Comparison of ENCODE assay signal across 8 mouse cellular contexts in genomic region chr15:103352856-103353255, GRCm38 (mm10). TPM values are rescaled to one million over a fixed set of nuclear protein-coding genes. Genes with fewer than 3 reads are reported as not detected.
DNase-seq lines count a peak whose midpoint lies in the region; ATAC-seq and TF ChIP-seq lines count a peak whose summit lies in the region.

No protein-coding gene starts in this region.

- no peak overlapping the region for H3K9ac ChIP-seq in midbrain, embryonic 11.5 days (ENCODE audit: low read length)
- no peak overlapping the region for H3K9ac ChIP-seq in stomach, postnatal 0 days (ENCODE audit: low read length)

- H3K27ac ChIP-seq in midbrain, embryonic 11.5 days (ENCODE audit: low read depth, low read length), result no peak overlapping the region
- H3K27ac ChIP-seq in stomach, postnatal 0 days (replicated peaks), result no peak overlapping the region

- DNase-seq in adrenal gland, adult (ENCODE audit: inconsistent age in 2 of 2, low spot score in 1 of 2), result peak; percentile 55 to 78
- DNase-seq in adrenal gland, postnatal 4 days (ENCODE audit: low spot score in 2 of 2), result no peak
- peak; percentile 45 for DNase-seq in ovary, postnatal 36 days (ENCODE audit: low spot score)
- DNase-seq in ovary, postnatal 14 days (ENCODE audit: low spot score), result no peak
- peak; percentile 57 for DNase-seq in embryo, embryonic 9.5 days (ENCODE audit: extremely low spot score)
- peak; percentile 70 for DNase-seq in induced T-regulatory cell, adult 2 months (ENCODE audit: low read depth)
- peak; percentile 93 for DNase-seq in midbrain, embryonic 11.5 days (ENCODE audit: low spot score, missing footprints)
- DNase-seq in stomach, postnatal 0 days (ENCODE audit: low spot score), result peak; percentile 63

- TF ChIP-seq EP300 in stomach, postnatal 0 days (optimal IDR thresholded peaks at IDR 0.05), result no peak

- H3K36me3 ChIP-seq in midbrain, embryonic 11.5 days (ENCODE audit: control insufficient read depth, insufficient read depth, low read length), result no peaks in the 10 kb centered on the region
- H3K36me3 ChIP-seq in stomach, postnatal 0 days (ENCODE audit: control insufficient read depth, insufficient read depth, low read length), result peaks cover 36% of the 10 kb centered on the region

- H3K4me3 ChIP-seq in midbrain, embryonic 11.5 days (ENCODE audit: low read depth, low read length), result no peak overlapping the region
- H3K4me3 ChIP-seq in stomach, postnatal 0 days (ENCODE audit: low read depth, low read length), result no peak overlapping the region

- H3K9me3 ChIP-seq in midbrain, embryonic 11.5 days (ENCODE audit: control insufficient read depth, low read length), result no peaks in the 10 kb centered on the region
- H3K9me3 ChIP-seq in stomach, postnatal 0 days (ENCODE audit: control insufficient read depth, low read length), result no peaks in the 10 kb centered on the region

- H3K4me1 ChIP-seq in midbrain, embryonic 11.5 days (ENCODE audit: control insufficient read depth, insufficient read depth, low read length), result no peaks in the 10 kb centered on the region
- no peaks in the 10 kb centered on the region for H3K4me1 ChIP-seq in stomach, postnatal 0 days (replicated peaks; ENCODE audit: control insufficient read depth, insufficient read depth)

- WGBS in midbrain, embryonic 11.5 days, result 56% methylated on average over 4 of the region's 4 CpGs
- 35% methylated on average over 4 of the region's 4 CpGs for WGBS in stomach, postnatal 0 days

- no peak overlapping the region for H3K4me2 ChIP-seq in midbrain, embryonic 11.5 days
- H3K4me2 ChIP-seq in stomach, postnatal 0 days (replicated peaks; ENCODE audit: low read depth), result no peak overlapping the region

- no peaks in the 10 kb centered on the region for H3K27me3 ChIP-seq in midbrain, embryonic 11.5 days (ENCODE audit: control insufficient read depth, insufficient read depth, low read length)
- H3K27me3 ChIP-seq in stomach, postnatal 0 days (ENCODE audit: control insufficient read depth, insufficient read depth, low read length), result no peaks in the 10 kb centered on the region

- TF ChIP-seq CTCF in stomach, postnatal 0 days (IDR thresholded peaks at IDR 0.05; ENCODE audit: low read depth), result peak; percentile 91

- ATAC-seq in midbrain, embryonic 11.5 days (ENCODE audit: low FRiP score), result peak; percentile 52; the same call in 1 of the 2 replicates
- ATAC-seq in stomach, postnatal 0 days (ENCODE audit: low FRiP score, low TSS enrichment), result peak; percentile 25

RNA-seq across cellular contexts. Expression of gene Zfp385a, which starts 13.0 kb away (rescaled TPM):
- total RNA-seq in adrenal gland, postnatal 4 days (2021), result 10 to 100 TPM; 22.5 to 29.7 TPM
- polyA plus RNA-seq in midbrain, embryonic 11.5 days (2014; fragmentation: Nextera tagmentation; extraction: Ambion mirVana), result 19.4 and 24.3 TPM in 2 replicates
- polyA plus RNA-seq in stomach, postnatal 0 days (2015; fragmentation: Nextera tagmentation; extraction: Ambion mirVana), result 6.0 and 7.4 TPM in 2 replicates

RNA-seq across cellular contexts. Expression of gene Itga5, which starts 13.7 kb away (rescaled TPM):
- total RNA-seq in adrenal gland, postnatal 4 days (2021), result 10 to 100 TPM; 47.2 to 52.5 TPM
- polyA plus RNA-seq in midbrain, embryonic 11.5 days (2014; fragmentation: Nextera tagmentation; extraction: Ambion mirVana), result 15.9 and 18.1 TPM in 2 replicates
- 28.7 and 36.2 TPM in 2 replicates for polyA plus RNA-seq in stomach, postnatal 0 days (2015; fragmentation: Nextera tagmentation; extraction: Ambion mirVana)

RNA-seq across cellular contexts. Expression of gene Gpr84, which starts 42.4 kb away (rescaled TPM):
- not detected for total RNA-seq in adrenal gland, postnatal 4 days (2021)
- polyA plus RNA-seq in midbrain, embryonic 11.5 days (2014; fragmentation: Nextera tagmentation; extraction: Ambion mirVana), result 0.12 and 0.23 TPM in 2 replicates
- polyA plus RNA-seq in stomach, postnatal 0 days (2015; fragmentation: Nextera tagmentation; extraction: Ambion mirVana), result 0.30 and 0.46 TPM in 2 replicates

Comparison
In these comparisons a context has a peak if more than half of its experiments do, and no peak if none do; other contexts are left out.
1. DNase-seq: peak in adrenal gland, adult (2 of 2), ovary, postnatal 36 days (single experiment), embryo, embryonic 9.5 days (single experiment), induced T-regulatory cell, adult 2 months (single experiment), midbrain, embryonic 11.5 days (single experiment) and stomach, postnatal 0 days (single experiment); none in adrenal gland, postnatal 4 days (0 of 2) and ovary, postnatal 14 days (single experiment).